Mouse (Mus musculus) T-helper 17 cell (primary cell): Measurements from ENCODE around the gene Espnl.

ENCODE experiments used
- in situ Hi-C, 2 experiments: fragments of 300-600 bp; cut with MboI, MseI; formaldehyde crosslinking; loops; 1 replicate in 1 of 2; 2 replicates in 1 of 2; pipeline ENCODE4 v1.15.1; 2025; ENCODE audit warnings: high pct_unique_total_duplicates in 2 of 2

Gene Espnl

DNA sequence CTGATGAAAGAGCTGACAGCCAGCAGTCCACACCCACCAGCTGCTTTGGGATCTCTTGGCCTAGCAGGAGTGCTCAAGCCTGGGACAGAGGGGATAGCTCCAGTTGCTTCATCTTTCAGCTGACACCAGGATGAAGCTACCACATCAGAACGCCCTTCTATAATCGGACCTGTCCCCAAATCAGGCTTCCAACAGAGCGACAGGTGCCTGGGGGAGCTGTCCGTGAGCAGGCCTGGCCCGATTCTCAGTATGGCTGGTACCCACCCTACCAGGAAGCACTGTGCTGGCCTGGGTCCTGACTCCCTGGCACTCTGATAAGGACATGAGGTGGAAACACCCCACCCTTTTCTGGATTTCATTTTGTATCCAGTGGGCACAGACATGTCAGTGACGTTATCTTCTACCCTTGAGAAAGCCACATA is 51.5 kb downstream of the Espnl start:
- in situ Hi-C loops: no loop called here

DNA sequence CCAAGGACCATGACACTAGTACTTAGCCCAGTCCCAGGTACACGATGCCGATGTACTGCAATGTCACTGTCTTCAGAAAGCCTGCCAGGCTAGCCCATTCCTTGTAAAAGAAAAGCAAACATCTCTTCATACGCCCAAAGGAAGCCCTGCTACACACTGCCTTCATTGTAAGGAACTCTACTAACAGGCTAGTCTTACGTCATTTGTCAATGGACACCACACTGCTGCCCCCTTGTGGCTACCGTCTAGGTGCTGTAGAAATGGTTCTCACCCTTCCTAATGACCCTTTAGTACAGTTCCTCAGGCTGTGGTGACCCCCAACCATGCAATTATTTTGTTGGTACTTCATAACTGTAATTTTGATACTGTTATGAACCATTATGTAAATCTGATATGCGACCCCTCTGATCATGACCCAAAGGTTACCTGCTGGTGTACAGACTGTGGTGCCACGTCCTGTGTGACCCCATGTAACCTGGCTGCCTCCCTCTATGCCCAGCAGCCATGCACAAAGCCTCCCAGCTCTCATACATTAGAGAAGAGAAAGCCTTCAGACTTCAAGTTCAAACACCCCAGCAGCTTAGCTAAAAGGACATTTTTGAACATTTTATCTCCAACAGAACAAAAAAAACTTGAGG is 58.7 kb downstream of the Espnl start:
- in situ Hi-C loops: no loop called here

DNA sequence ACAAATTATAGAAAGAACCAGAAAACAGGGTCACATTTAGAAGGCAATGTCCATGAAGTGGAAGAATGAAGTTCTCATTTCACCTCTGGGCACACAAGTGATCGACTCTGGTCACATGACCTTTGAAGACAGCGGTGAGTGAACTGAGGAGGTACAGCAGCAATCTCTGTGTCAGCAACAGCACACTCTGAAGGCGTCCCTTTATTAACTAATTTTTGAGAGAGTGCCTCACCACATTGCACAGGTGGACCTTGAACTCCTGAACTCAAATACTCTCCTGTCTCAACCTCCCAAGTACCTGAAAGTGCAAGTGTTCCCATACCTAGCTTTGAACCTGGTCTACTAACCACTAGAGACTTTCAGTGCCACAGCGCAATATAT is 59.2 kb downstream of the Espnl start:
- in situ Hi-C loops: no loop called here

DNA sequence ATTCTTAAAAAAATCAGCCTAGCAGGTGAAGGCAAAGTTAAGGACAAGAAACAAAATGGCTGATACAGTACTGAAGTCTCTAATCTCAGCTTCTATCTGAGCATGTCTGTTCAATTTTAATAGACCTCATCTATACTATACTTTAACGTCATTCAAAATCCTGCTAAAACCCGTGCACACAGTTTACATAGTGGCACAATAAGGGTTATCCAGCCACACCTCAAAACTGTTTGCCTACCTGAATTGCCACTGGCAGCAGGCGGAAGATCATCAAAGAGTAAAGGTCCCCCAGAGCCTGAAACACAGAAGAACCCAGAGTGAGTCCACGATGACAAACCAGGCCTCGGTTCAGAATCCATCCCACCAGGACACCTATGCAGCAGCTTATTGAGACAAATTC is 68.5 kb downstream of the Espnl start:
- in situ Hi-C loops: no loop called here

DNA sequence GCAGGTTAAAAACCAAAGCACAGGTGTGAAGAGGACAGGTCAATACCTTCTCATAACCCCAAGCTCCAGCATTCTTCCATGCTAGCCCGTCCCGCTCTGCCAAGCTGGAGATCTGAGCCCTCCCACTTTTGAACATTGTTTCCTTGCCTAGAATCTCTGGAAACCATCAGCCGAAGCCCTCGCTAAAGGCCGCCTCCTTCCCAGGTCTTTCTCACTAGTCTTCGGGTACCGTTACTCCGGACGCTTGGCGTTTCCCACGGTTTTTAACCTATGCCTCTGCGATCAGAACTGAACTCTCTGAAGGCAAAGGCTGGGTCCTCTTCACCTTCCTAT is 76.0 kb downstream of the Espnl start:
- in situ Hi-C loops: no loop called here
